Mouse (Mus musculus) G1E (cell line): ENCODE data around the gene Arl4d. TPM values are rescaled to one million over a fixed set of nuclear protein-coding genes. Genes with fewer than 3 reads are reported as not detected.

ENCODE experiments used
- ATAC-seq: 2 replicates; pipeline ENCODE4 v1.8.0; 2016; ENCODE audit warnings: mild to moderate bottlenecking; ENCODE audit not compliant: insufficient number of reproducible peaks, poor library complexity, low FRiP score, severe bottlenecking; ENCODE audit errors: extremely low read depth
- DNase-seq: peaks from one replicate; pipeline ENCODE4 v3.0.0; 2012; ENCODE audit warnings: low spot score
- H3K27me3 ChIP-seq: 2 replicates; pipeline ENCODE4 v1.6.1; 2012; ENCODE audit warnings: mild to moderate bottlenecking, low read length, inconsistent platforms; ENCODE audit not compliant: insufficient read depth
- H3K36me3 ChIP-seq: replicated peaks from 2 replicates; pipeline ENCODE3; 2012; ENCODE audit warnings: mild to moderate bottlenecking, inconsistent platforms
- H3K4me1 ChIP-seq: 2 replicates; pipeline ENCODE4 v1.6.1; 2012; ENCODE audit warnings: low read depth, low read length, inconsistent platforms, mixed read lengths; ENCODE audit not compliant: insufficient read depth
- H3K4me3 ChIP-seq: 2 replicates; pipeline ENCODE4 v1.5.1; 2012; ENCODE audit warnings: low read depth, mild to moderate bottlenecking, inconsistent platforms, low read length, moderate library complexity, mixed read lengths
- H3K9me3 ChIP-seq: replicated peaks from 2 replicates; pipeline ENCODE4 v1.6.1; 2012; ENCODE audit warnings: inconsistent platforms
- CTCF ChIP-seq: IDR thresholded peaks from 2 replicates; pipeline ENCODE4 v1.5.1; 2012; ENCODE audit warnings: low read depth, low read length, inconsistent platforms, mixed read lengths
- GATA1 ChIP-seq: IDR thresholded peaks from 2 replicates; pipeline ENCODE4 v1.6.1; 2012; ENCODE audit warnings: borderline replicate concordance, low read length, inconsistent platforms, mixed read lengths
- GATA2 ChIP-seq: IDR thresholded peaks from 2 replicates; pipeline ENCODE4 v1.6.1; 2012; ENCODE audit warnings: low read depth, low read length, inconsistent platforms, borderline replicate concordance
- POLR2AphosphoS5 ChIP-seq: IDR thresholded peaks from 2 replicates; pipeline ENCODE4 v1.6.1; 2012; ENCODE audit warnings: low read depth, low read length, inconsistent platforms; ENCODE audit not compliant: insufficient replicate concordance
- TAL1 ChIP-seq: conservative IDR thresholded peaks from 2 replicates; pipeline ENCODE4 v1.6.1; 2012; ENCODE audit warnings: low read depth, low read length, inconsistent platforms, mixed read lengths
- polyA plus RNA-seq: library from polyadenylated mRNA; stranded (reverse); fragments of >175 nt; gene quantifications from 2 replicates; pipeline ENCODE4 v1.2.3, GENCODE M21; 2012
- total RNA-seq, 2 experiments: library from RNA; stranded (forward) in 1 of 2; stranded (reverse) in 1 of 2; fragments of 200-1000 nt in 1 of 2; fragments of >200 nt in 1 of 2; fragmentation: Nextera tagmentation in 1 of 2; gene quantifications; 2 replicates each; pipeline ENCODE4 v1.2.3; 2014 to 2017

The Arl4d gene
- total and polyA plus RNA-seq, 3 experiments = 2.2 to 5.2 (median 3.5) TPM

- no peak for ATAC-seq
Measured at GRCm38 (mm10) chr11:101700446-101700845, 35.1 kb downstream of the Arl4d start.

GRCm38 (mm10) chr11:101704081-101704480 lies 38.7 kb downstream of the Arl4d start:
- Histone ChIP-seq H3K27me3 (peaks cover 7% of the 10 kb centered on the region; the same call in 1 of the 2 replicates), H3K36me3 (no peaks in the 10 kb centered on the region), H3K4me3 (no peak overlapping the region), H3K9me3 (no peaks in the 10 kb centered on the region), H3K4me1 (peaks cover 12% of the 10 kb centered on the region)
- DNase-seq = no peak
- TF ChIP-seq TAL1 = no peak
- TF ChIP-seq GATA2 = no peak
- TF ChIP-seq GATA1 = no peak
- no peak for TF ChIP-seq CTCF
- TF ChIP-seq POLR2AphosphoS5 = no peak
- no peak for ATAC-seq

More at GRCm38 (mm10) chr11:101700446-101700845, 35.1 kb downstream of the Arl4d start:
- no peaks in the 10 kb centered on the region; the same call in 1 of the 2 replicates for H3K9me3 ChIP-seq
- no peaks in the 10 kb centered on the region for H3K36me3 ChIP-seq
- peaks cover 4% of the 10 kb centered on the region; the same call in 1 of the 2 replicates for H3K27me3 ChIP-seq
- peaks cover 31% of the 10 kb centered on the region for H3K4me1 ChIP-seq
- no peak overlapping the region for H3K4me3 ChIP-seq
- DNase-seq = no peak
- no peak for TF ChIP-seq TAL1
- no peak for TF ChIP-seq CTCF
- no peak for TF ChIP-seq GATA1
- TF ChIP-seq GATA2 = no peak
- TF ChIP-seq POLR2AphosphoS5 = no peak

GRCm38 (mm10) chr11:101706764-101707448 lies 41.6 kb downstream of the Arl4d start:
- Histone ChIP-seq H3K36me3 (no peaks in the 10 kb centered on the region), H3K9me3 (no peaks in the 10 kb centered on the region), H3K4me3 (no peak overlapping the region), H3K4me1 (peaks cover 6% of the 10 kb centered on the region), H3K27me3 (peaks cover 7% of the 10 kb centered on the region; the same call in 1 of the 2 replicates)
- DNase-seq = no peak
- no peak for TF ChIP-seq POLR2AphosphoS5
- TF ChIP-seq TAL1 = no peak
- TF ChIP-seq CTCF = no peak
- TF ChIP-seq GATA1 = no peak
- TF ChIP-seq GATA2 = no peak
- no peak for ATAC-seq

- H3K9me3 ChIP-seq = no peaks in the 10 kb centered on the region
- no peak overlapping the region for H3K4me3 ChIP-seq
- no peak for ATAC-seq
Measured at GRCm38 (mm10) chr11:101708482-101708881, 43.1 kb downstream of the Arl4d start.

GRCm38 (mm10) chr11:101712811-101713210 lies 47.5 kb downstream of the Arl4d start:
- Histone ChIP-seq H3K27me3 (peaks cover 8% of the 10 kb centered on the region), H3K4me1 (peaks cover 9% of the 10 kb centered on the region), H3K36me3 (no peaks in the 10 kb centered on the region), H3K4me3 (no peak overlapping the region), H3K9me3 (no peaks in the 10 kb centered on the region)
- ATAC-seq (no peak), DNase-seq (no peak)
- no peak for TF ChIP-seq GATA1
- TF ChIP-seq GATA2 = no peak
- no peak for TF ChIP-seq CTCF
- no peak for TF ChIP-seq POLR2AphosphoS5
- TF ChIP-seq TAL1 = no peak

More at GRCm38 (mm10) chr11:101708482-101708881, 43.1 kb downstream of the Arl4d start:
- TF ChIP-seq POLR2AphosphoS5 = no peak
- no peak for TF ChIP-seq GATA2
- no peak for TF ChIP-seq GATA1
- no peak for TF ChIP-seq CTCF
- no peak for TF ChIP-seq TAL1
- Histone ChIP-seq H3K27me3 (peaks cover 7% of the 10 kb centered on the region; the same call in 1 of the 2 replicates), H3K4me1 (peaks cover 6% of the 10 kb centered on the region), H3K36me3 (no peaks in the 10 kb centered on the region)
- no peak for DNase-seq

GRCm38 (mm10) chr11:101714012-101714411 lies 48.7 kb downstream of the Arl4d start:
- peaks cover 3% of the 10 kb centered on the region for H3K4me1 ChIP-seq
- no peaks in the 10 kb centered on the region for H3K9me3 ChIP-seq
- DNase-seq (no peak), ATAC-seq (no peak)
- no peak for TF ChIP-seq GATA2
- TF ChIP-seq CTCF = no peak
- TF ChIP-seq TAL1 = no peak
- no peak for TF ChIP-seq GATA1
- TF ChIP-seq POLR2AphosphoS5 = no peak
- H3K27me3 ChIP-seq = peaks cover 11% of the 10 kb centered on the region
- no peak overlapping the region for H3K4me3 ChIP-seq
- H3K36me3 ChIP-seq = no peaks in the 10 kb centered on the region

Other genes starting within 250 kb of the Arl4d start
- 51.6 and 55.8 TPM in 2 replicates for gene Aarsd1, start 247.9 kb upstream of the Arl4d start, total RNA-seq (2014; fragmentation: Nextera tagmentation)
- gene Aarsd1, start 247.9 kb upstream of the Arl4d start, total RNA-seq (2017) = 47.0 and 50.9 TPM in 2 replicates
- 67.7 and 74.4 TPM in 2 replicates for gene Aarsd1, start 247.9 kb upstream of the Arl4d start, polyA plus RNA-seq
- 3.0 TPM in 1 of 2 replicates, not detected in the other for gene Gm27029, start 240.7 kb upstream of the Arl4d start, total RNA-seq (2014; fragmentation: Nextera tagmentation)
- gene Gm27029, start 240.7 kb upstream of the Arl4d start, total RNA-seq (2017) = 0.87 and 2.1 TPM in 2 replicates
- gene Gm27029, start 240.7 kb upstream of the Arl4d start, polyA plus RNA-seq = 0.58 and 0.90 TPM in 2 replicates
- gene Rundc1, start 240.5 kb upstream of the Arl4d start, total RNA-seq (2014; fragmentation: Nextera tagmentation) = 5.0 and 6.0 TPM in 2 replicates
- gene Rundc1, start 240.5 kb upstream of the Arl4d start, total RNA-seq (2017) = 6.7 and 7.6 TPM in 2 replicates
- gene Rundc1, start 240.5 kb upstream of the Arl4d start, polyA plus RNA-seq = 6.7 and 7.2 TPM in 2 replicates
- gene Ptges3l, start 240.2 kb upstream of the Arl4d start, total RNA-seq (2014; fragmentation: Nextera tagmentation) = not detected in 2 replicates
- 0.12 and 0.33 TPM in 2 replicates for gene Ptges3l, start 240.2 kb upstream of the Arl4d start, total RNA-seq (2017)
- gene Ptges3l, start 240.2 kb upstream of the Arl4d start, polyA plus RNA-seq = 0.17 and 0.22 TPM in 2 replicates
- gene Rpl27, start 223.2 kb upstream of the Arl4d start, total RNA-seq (2014; fragmentation: Nextera tagmentation) = 787 and 879 TPM in 2 replicates
- 1,687 and 2,225 TPM in 2 replicates for gene Rpl27, start 223.2 kb upstream of the Arl4d start, total RNA-seq (2017)
- 444 and 1,039 TPM in 2 replicates for gene Rpl27, start 223.2 kb upstream of the Arl4d start, polyA plus RNA-seq
- 26.3 and 34.3 TPM in 2 replicates for gene Ifi35, start 217.1 kb upstream of the Arl4d start, total RNA-seq (2014; fragmentation: Nextera tagmentation)
- gene Ifi35, start 217.1 kb upstream of the Arl4d start, total RNA-seq (2017) = 48.4 and 54.8 TPM in 2 replicates
- gene Ifi35, start 217.1 kb upstream of the Arl4d start, polyA plus RNA-seq = 24.3 and 28.1 TPM in 2 replicates
- 26.5 and 32.0 TPM in 2 replicates for gene Rnd2, start 200.5 kb upstream of the Arl4d start, total RNA-seq (2014; fragmentation: Nextera tagmentation)
- gene Rnd2, start 200.5 kb upstream of the Arl4d start, total RNA-seq (2017) = 36.6 and 44.3 TPM in 2 replicates
- 35.3 and 46.4 TPM in 2 replicates for gene Rnd2, start 200.5 kb upstream of the Arl4d start, polyA plus RNA-seq
- 237 and 238 TPM in 2 replicates for gene Vat1, start 199.3 kb upstream of the Arl4d start, total RNA-seq (2014; fragmentation: Nextera tagmentation)
- gene Vat1, start 199.3 kb upstream of the Arl4d start, total RNA-seq (2017) = 98.5 and 103 TPM in 2 replicates
- gene Vat1, start 199.3 kb upstream of the Arl4d start, polyA plus RNA-seq = 384 and 452 TPM in 2 replicates
- gene Brca1, start 113.6 kb upstream of the Arl4d start, total RNA-seq (2014; fragmentation: Nextera tagmentation) = 69.3 and 175 TPM in 2 replicates
- gene Brca1, start 113.6 kb upstream of the Arl4d start, total RNA-seq (2017) = 67.5 and 71.0 TPM in 2 replicates
- 16.7 and 35.0 TPM in 2 replicates for gene Brca1, start 113.6 kb upstream of the Arl4d start, polyA plus RNA-seq
- gene Nbr1, start 113.4 kb upstream of the Arl4d start, total RNA-seq (2014; fragmentation: Nextera tagmentation) = 102 and 109 TPM in 2 replicates
- gene Nbr1, start 113.4 kb upstream of the Arl4d start, total RNA-seq (2017) = 97.6 and 99.4 TPM in 2 replicates
- gene Nbr1, start 113.4 kb upstream of the Arl4d start, polyA plus RNA-seq = 43.8 and 45.6 TPM in 2 replicates
- 3.4 and 7.8 TPM in 2 replicates for gene Tmem106a, start 83.3 kb upstream of the Arl4d start, total RNA-seq (2014; fragmentation: Nextera tagmentation)
- gene Tmem106a, start 83.3 kb upstream of the Arl4d start, total RNA-seq (2017) = 1.6 and 2.9 TPM in 2 replicates
- gene Tmem106a, start 83.3 kb upstream of the Arl4d start, polyA plus RNA-seq = 1.00 and 1.0 TPM in 2 replicates
- gene Gm11634, start 66.3 kb upstream of the Arl4d start, total RNA-seq (2014; fragmentation: Nextera tagmentation) = not detected in 2 replicates
- gene Gm11634, start 66.3 kb upstream of the Arl4d start, total RNA-seq (2017) = not detected in 2 replicates
- not detected in 2 replicates for gene Gm11634, start 66.3 kb upstream of the Arl4d start, polyA plus RNA-seq
- 15.4 and 23.8 TPM in 2 replicates for gene Rdm1, start 38.3 kb upstream of the Arl4d start, total RNA-seq (2014; fragmentation: Nextera tagmentation)
- 10.8 and 13.8 TPM in 2 replicates for gene Rdm1, start 38.3 kb upstream of the Arl4d start, total RNA-seq (2017)
- 3.0 and 3.8 TPM in 2 replicates for gene Rdm1, start 38.3 kb upstream of the Arl4d start, polyA plus RNA-seq
- gene Dhx8, start 67.4 kb downstream of the Arl4d start, total RNA-seq (2014; fragmentation: Nextera tagmentation) = 44.8 and 46.2 TPM in 2 replicates
- 30.9 and 31.1 TPM in 2 replicates for gene Dhx8, start 67.4 kb downstream of the Arl4d start, total RNA-seq (2017)
- 13.0 and 14.8 TPM in 2 replicates for gene Dhx8, start 67.4 kb downstream of the Arl4d start, polyA plus RNA-seq
- not detected in 2 replicates for gene Etv4, start 119.8 kb downstream of the Arl4d start, total RNA-seq (2014; fragmentation: Nextera tagmentation)
- 0.35 and 1.9 TPM in 2 replicates for gene Etv4, start 119.8 kb downstream of the Arl4d start, total RNA-seq (2017)
- gene Etv4, start 119.8 kb downstream of the Arl4d start, polyA plus RNA-seq = 1.6 and 1.9 TPM in 2 replicates
- not detected in 2 replicates for gene Meox1, start 228.8 kb downstream of the Arl4d start, total RNA-seq (2014; fragmentation: Nextera tagmentation)
- gene Meox1, start 228.8 kb downstream of the Arl4d start, total RNA-seq (2017) = not detected in 2 replicates
- gene Meox1, start 228.8 kb downstream of the Arl4d start, polyA plus RNA-seq = not detected in 2 replicates